Mouse (Mus musculus): ENCODE results near the gene Slc38a1. TPM values are rescaled to one million over a fixed set of nuclear protein-coding genes. Genes with fewer than 3 reads are reported as not detected.

Gene Slc38a1
- polyA plus RNA-seq, 1 experiment from 2014 or later, result 98.8 TPM

GRCm38 (mm10) chr15:96568271-96568982 lies 74.3 kb downstream of the Slc38a1 start:
- Histone ChIP-seq H3K27ac (ENCODE audit: low read depth, low read length) (no peak overlapping the region), H3K4me2 (replicated peaks; ENCODE audit: low read depth, low read length) (no peak overlapping the region), H3K4me3 (ENCODE audit: low read length) (no peak overlapping the region), H3K4me1 (ENCODE audit: control insufficient read depth, insufficient read depth, low read length) (no peaks in the 10 kb centered on the region), H3K9ac (ENCODE audit: low read depth, low read length) (no peak overlapping the region), H3K27me3 (ENCODE audit: control insufficient read depth, insufficient read depth, low read length) (no peaks in the 10 kb centered on the region), H3K9me3 (ENCODE audit: control insufficient read depth, low read length) (no peaks in the 10 kb centered on the region), H3K36me3 (ENCODE audit: control insufficient read depth, insufficient read depth, low read length) (no peaks in the 10 kb centered on the region)
- 61% methylated on average over 13 of the region's 13 CpGs for WGBS
- ATAC-seq (ENCODE audit: low FRiP score, low TSS enrichment), result no peak

GRCm38 (mm10) chr15:96566850-96567271 lies 75.9 kb downstream of the Slc38a1 start:
- Histone ChIP-seq H3K4me1 (ENCODE audit: control insufficient read depth, insufficient read depth, low read length) (no peaks in the 10 kb centered on the region), H3K4me3 (ENCODE audit: low read length) (peak overlapping the region; percentile 35), H3K36me3 (ENCODE audit: control insufficient read depth, insufficient read depth, low read length) (no peaks in the 10 kb centered on the region), H3K27ac (ENCODE audit: low read depth, low read length) (no peak overlapping the region), H3K4me2 (replicated peaks; ENCODE audit: low read depth, low read length) (peak overlapping the region; percentile 51), H3K9ac (ENCODE audit: low read depth, low read length) (no peak overlapping the region), H3K27me3 (ENCODE audit: control insufficient read depth, insufficient read depth, low read length) (no peaks in the 10 kb centered on the region), H3K9me3 (ENCODE audit: control insufficient read depth, low read length) (no peaks in the 10 kb centered on the region)
- WGBS, result 13% methylated on average over 14 of the region's 14 CpGs
- ATAC-seq (ENCODE audit: low FRiP score, low TSS enrichment), result peak; percentile 82; the same call in 1 of the 2 replicates

- Histone ChIP-seq H3K27me3 (ENCODE audit: control insufficient read depth, insufficient read depth, low read length) (no peaks in the 10 kb centered on the region), H3K4me3 (ENCODE audit: low read length) (no peak overlapping the region), H3K4me2 (replicated peaks; ENCODE audit: low read depth, low read length) (no peak overlapping the region), H3K36me3 (ENCODE audit: control insufficient read depth, insufficient read depth, low read length) (no peaks in the 10 kb centered on the region), H3K9ac (ENCODE audit: low read depth, low read length) (no peak overlapping the region), H3K9me3 (ENCODE audit: control insufficient read depth, low read length) (no peaks in the 10 kb centered on the region), H3K4me1 (ENCODE audit: control insufficient read depth, insufficient read depth, low read length) (no peaks in the 10 kb centered on the region), H3K27ac (ENCODE audit: low read depth, low read length) (no peak overlapping the region)
- 64% methylated on average over 1 of the region's 1 CpGs for WGBS
- no peak for ATAC-seq (ENCODE audit: low FRiP score, low TSS enrichment)
These were observed 78.9 kb downstream of the Slc38a1 start for GRCm38 (mm10) chr15:96563852-96564251.

- Histone ChIP-seq H3K27ac (ENCODE audit: low read depth, low read length) (no peak overlapping the region), H3K9me3 (ENCODE audit: control insufficient read depth, low read length) (no peaks in the 10 kb centered on the region), H3K4me2 (replicated peaks; ENCODE audit: low read depth, low read length) (no peak overlapping the region), H3K9ac (ENCODE audit: low read depth, low read length) (no peak overlapping the region), H3K27me3 (ENCODE audit: control insufficient read depth, insufficient read depth, low read length) (no peaks in the 10 kb centered on the region), H3K4me3 (ENCODE audit: low read length) (no peak overlapping the region), H3K4me1 (ENCODE audit: control insufficient read depth, insufficient read depth, low read length) (no peaks in the 10 kb centered on the region), H3K36me3 (ENCODE audit: control insufficient read depth, insufficient read depth, low read length) (no peaks in the 10 kb centered on the region)
- WGBS, result 93% methylated on average over 5 of the region's 5 CpGs
- no peak for ATAC-seq (ENCODE audit: low FRiP score, low TSS enrichment)
These were observed 80.2 kb downstream of the Slc38a1 start for GRCm38 (mm10) chr15:96562521-96562920.

GRCm38 (mm10) chr15:96560576-96561298 lies 82.0 kb downstream of the Slc38a1 start:
- Histone ChIP-seq H3K4me1 (ENCODE audit: control insufficient read depth, insufficient read depth, low read length) (no peaks in the 10 kb centered on the region), H3K4me3 (ENCODE audit: low read length) (no peak overlapping the region), H3K9me3 (ENCODE audit: control insufficient read depth, low read length) (no peaks in the 10 kb centered on the region), H3K36me3 (ENCODE audit: control insufficient read depth, insufficient read depth, low read length) (no peaks in the 10 kb centered on the region), H3K9ac (ENCODE audit: low read depth, low read length) (no peak overlapping the region), H3K4me2 (replicated peaks; ENCODE audit: low read depth, low read length) (no peak overlapping the region), H3K27me3 (ENCODE audit: control insufficient read depth, insufficient read depth, low read length) (no peaks in the 10 kb centered on the region), H3K27ac (ENCODE audit: low read depth, low read length) (no peak overlapping the region)
- WGBS, result 90% methylated on average over 14 of the region's 14 CpGs
- ATAC-seq (ENCODE audit: low FRiP score, low TSS enrichment), result no peak

- 57% methylated on average over 9 of the region's 9 CpGs for whole genome bisulfite sequencing
- ATAC-seq (ENCODE audit: low FRiP score, low TSS enrichment), result peak; percentile 62
- no peak overlapping the region for H3K4me2 ChIP-seq (replicated peaks; ENCODE audit: low read depth, low read length)
These were observed 90.9 kb downstream of the Slc38a1 start for GRCm38 (mm10) chr15:96551569-96552380.

GRCm38 (mm10) chr15:96551107-96551506 lies 91.6 kb downstream of the Slc38a1 start:
- H3K4me2 ChIP-seq (replicated peaks; ENCODE audit: low read depth, low read length), result no peak overlapping the region
- WGBS, result 89% methylated on average over 8 of the region's 8 CpGs
- H3K27ac ChIP-seq (ENCODE audit: low read depth, low read length), result no peak overlapping the region
- no peaks in the 10 kb centered on the region for H3K27me3 ChIP-seq (ENCODE audit: control insufficient read depth, insufficient read depth, low read length)
- no peaks in the 10 kb centered on the region for H3K4me1 ChIP-seq (ENCODE audit: control insufficient read depth, insufficient read depth, low read length)
- H3K36me3 ChIP-seq (ENCODE audit: control insufficient read depth, insufficient read depth, low read length), result no peaks in the 10 kb centered on the region
- ATAC-seq (ENCODE audit: low FRiP score, low TSS enrichment), result no peak
- no peak overlapping the region for H3K9ac ChIP-seq (ENCODE audit: low read depth, low read length)
- no peak overlapping the region for H3K4me3 ChIP-seq (ENCODE audit: low read length)
- H3K9me3 ChIP-seq (ENCODE audit: control insufficient read depth, low read length), result no peaks in the 10 kb centered on the region

More at GRCm38 (mm10) chr15:96551569-96552380, 90.9 kb downstream of the Slc38a1 start:
- Histone ChIP-seq H3K4me1 (ENCODE audit: control insufficient read depth, insufficient read depth, low read length) (no peaks in the 10 kb centered on the region), H3K36me3 (ENCODE audit: control insufficient read depth, insufficient read depth, low read length) (no peaks in the 10 kb centered on the region), H3K4me3 (ENCODE audit: low read length) (no peak overlapping the region), H3K9me3 (ENCODE audit: control insufficient read depth, low read length) (no peaks in the 10 kb centered on the region), H3K27me3 (ENCODE audit: control insufficient read depth, insufficient read depth, low read length) (no peaks in the 10 kb centered on the region), H3K9ac (ENCODE audit: low read depth, low read length) (no peak overlapping the region), H3K27ac (ENCODE audit: low read depth, low read length) (no peak overlapping the region)

GRCm38 (mm10) chr15:96548363-96548762 lies 94.3 kb downstream of the Slc38a1 start:
- no peak for ATAC-seq (ENCODE audit: low FRiP score, low TSS enrichment)
- no peaks in the 10 kb centered on the region for H3K9me3 ChIP-seq (ENCODE audit: control insufficient read depth, low read length)
- no peak overlapping the region for H3K27ac ChIP-seq (ENCODE audit: low read depth, low read length)
- 90% methylated on average over 9 of the region's 9 CpGs for WGBS
- H3K4me2 ChIP-seq (replicated peaks; ENCODE audit: low read depth, low read length), result no peak overlapping the region
- no peak overlapping the region for H3K9ac ChIP-seq (ENCODE audit: low read depth, low read length)
- H3K27me3 ChIP-seq (ENCODE audit: control insufficient read depth, insufficient read depth, low read length), result no peaks in the 10 kb centered on the region
- H3K4me3 ChIP-seq (ENCODE audit: low read length), result no peak overlapping the region
- H3K4me1 ChIP-seq (ENCODE audit: control insufficient read depth, insufficient read depth, low read length), result no peaks in the 10 kb centered on the region
- H3K36me3 ChIP-seq (ENCODE audit: control insufficient read depth, insufficient read depth, low read length), result no peaks in the 10 kb centered on the region
